Comparison of ENCODE assay signal across 18 mouse cellular contexts in genomic region chr4:107843687-107844086, GRCm38 (mm10). TPM values are rescaled to one million over a fixed set of nuclear protein-coding genes. Genes with fewer than 3 reads are reported as not detected.
DNase-seq lines count a peak whose midpoint lies in the region; ATAC-seq lines count a peak whose summit lies in the region.
"Had no signal": no experiment of that assay in that cellular context is flagged by ENCODE, and none has a peak within 500 bp of the region (broad histone marks: within the 10 kb centered on the region; RNA-seq: fewer than 3 reads in every experiment).

No protein-coding gene starts in this region.

- peak; percentile 41 for DNase-seq in midbrain, embryonic 10.5 days (ENCODE audit: low spot score)
- peak; percentile 72 to 73 for DNase-seq in cerebellum, adult 18-20 months
- DNase-seq in cerebellum, postnatal 36 days, result peak; percentile 79 to 85
- DNase-seq in naive thymus-derived CD4-positive, alpha-beta T cell, adult 2 months (ENCODE audit: low read depth), result peak; percentile 6
- DNase-seq in ovary, adult 18-20 months (ENCODE audit: low spot score), result no peak
- no peak for DNase-seq in frontal cortex, postnatal 36 days (ENCODE audit: low spot score in 2 of 2)
- no peak for DNase-seq in layer of hippocampus, adult 8-10 months (ENCODE audit: low spot score in 2 of 2)
- DNase-seq: adrenal gland, adult 8-10 months; gastrocnemius, postnatal 36 days; heart, postnatal 36 days; lung, embryonic 14.5 days; thymus, adult 18-20 months had no signal

- peaks cover 42% of the 10 kb centered on the region for H3K36me3 ChIP-seq in midbrain, embryonic 10.5 days
- peaks cover 5% of the 10 kb centered on the region; the same call in 1 of the 2 replicates for H3K36me3 ChIP-seq in midbrain, embryonic 16.5 days (ENCODE audit: control insufficient read depth, insufficient read depth, low read length)
- H3K36me3 ChIP-seq: embryonic facial prominence, embryonic 15.5 days had no signal

- H3K9ac ChIP-seq in midbrain, embryonic 16.5 days (ENCODE audit: low read depth, low read length), result no peak overlapping the region
- H3K9ac ChIP-seq: embryonic facial prominence, embryonic 15.5 days; lung, embryonic 14.5 days had no signal

- peaks cover 37% of the 10 kb centered on the region for H3K27me3 ChIP-seq in midbrain, embryonic 10.5 days (ENCODE audit: low read depth, poor library complexity, severe bottlenecking)
- H3K27me3 ChIP-seq in midbrain, embryonic 16.5 days (ENCODE audit: control insufficient read depth, insufficient read depth, low read depth, low read length), result peaks cover 8% of the 10 kb centered on the region; the same call in 1 of the 2 replicates

- peak overlapping the region; percentile 47 for H3K27ac ChIP-seq in midbrain, embryonic 10.5 days (replicated peaks)
- no peak overlapping the region for H3K27ac ChIP-seq in midbrain, embryonic 16.5 days (ENCODE audit: low read length)
- H3K27ac ChIP-seq: embryonic facial prominence, embryonic 15.5 days; kidney, postnatal 0 days had no signal

- H3K9me3 ChIP-seq in midbrain, embryonic 10.5 days (replicated peaks), result no peaks in the 10 kb centered on the region
- no peaks in the 10 kb centered on the region for H3K9me3 ChIP-seq in midbrain, embryonic 16.5 days (replicated peaks; ENCODE audit: control insufficient read depth, low read length, poor library complexity, severe bottlenecking)
- H3K9me3 ChIP-seq: embryonic facial prominence, embryonic 15.5 days had no signal

- 50% methylated on average over 8 of the region's 8 CpGs for WGBS in midbrain, embryonic 10.5 days
- WGBS in midbrain, embryonic 16.5 days, result 30% methylated on average over 8 of the region's 8 CpGs

- ATAC-seq in midbrain, embryonic 16.5 days, result no peak
- ATAC-seq: intestine, embryonic 16.5 days had no signal

- H3K4me3 ChIP-seq in midbrain, embryonic 10.5 days, result no peak overlapping the region
- no peak overlapping the region for H3K4me3 ChIP-seq in midbrain, embryonic 16.5 days (ENCODE audit: low read depth, low read length)
- H3K4me3 ChIP-seq: embryonic facial prominence, embryonic 15.5 days had no signal

- H3K4me1 ChIP-seq in midbrain, embryonic 10.5 days, result peaks cover 55% of the 10 kb centered on the region
- H3K4me1 ChIP-seq in midbrain, embryonic 16.5 days (ENCODE audit: control insufficient read depth, insufficient read depth, low read length), result peaks cover 17% of the 10 kb centered on the region

- H3K4me2 ChIP-seq in midbrain, embryonic 16.5 days (ENCODE audit: low read length), result no peak overlapping the region
- H3K4me2 ChIP-seq: embryonic facial prominence, embryonic 15.5 days; heart, embryonic 11.5 days; liver, embryonic 11.5 days; lung, embryonic 14.5 days had no signal

RNA-seq across cellular contexts. Expression of gene Magoh, which starts 35.9 kb away (rescaled TPM):
- polyA plus RNA-seq in midbrain, embryonic 10.5 days (2016; fragmentation: Nextera tagmentation; extraction: Ambion mirVana), result 219 and 263 TPM in 2 replicates
- polyA plus RNA-seq in midbrain, embryonic 16.5 days (2015; fragmentation: Nextera tagmentation; extraction: Ambion mirVana), result 103 and 108 TPM in 2 replicates
- total RNA-seq in layer of hippocampus, adult 8-10 months (2022), result 10 to 100 TPM; 33.5 to 41.2 (median 38.7) TPM

RNA-seq across cellular contexts. Expression of gene Lrp8, which starts 41.6 kb away (rescaled TPM):
- 10.4 and 15.0 TPM in 2 replicates for polyA plus RNA-seq in midbrain, embryonic 10.5 days (2016; fragmentation: Nextera tagmentation; extraction: Ambion mirVana)
- polyA plus RNA-seq in midbrain, embryonic 16.5 days (2015; fragmentation: Nextera tagmentation; extraction: Ambion mirVana), result 44.4 and 56.0 TPM in 2 replicates
- total RNA-seq in layer of hippocampus, adult 8-10 months (2022), result 100 to 1,000 TPM in 1 of 4 experiments, 10 to 100 TPM in 3; 82.8 to 103 (median 94.8) TPM

RNA-seq across cellular contexts. Expression of gene 0610037L13Rik, which starts 45.9 kb away (rescaled TPM):
- 113 TPM in 2 replicates for polyA plus RNA-seq in midbrain, embryonic 10.5 days (2016; fragmentation: Nextera tagmentation; extraction: Ambion mirVana)
- polyA plus RNA-seq in midbrain, embryonic 16.5 days (2015; fragmentation: Nextera tagmentation; extraction: Ambion mirVana), result 86.7 and 88.1 TPM in 2 replicates
- total RNA-seq in layer of hippocampus, adult 8-10 months (2022), result 10 to 100 TPM; 54.2 to 71.4 (median 58.9) TPM

Comparison
In these comparisons a context has a peak if more than half of its experiments do, and no peak if none do; other contexts are left out.
1. DNase-seq: peak in midbrain, embryonic 10.5 days (single experiment), cerebellum, adult 18-20 months (2 of 2), cerebellum, postnatal 36 days (2 of 2) and naive thymus-derived CD4-positive, alpha-beta T cell, adult 2 months (single experiment); none in ovary, adult 18-20 months (single experiment), frontal cortex, postnatal 36 days (0 of 2) and layer of hippocampus, adult 8-10 months (0 of 2).